Comparison of ENCODE assay signal across 9 mouse cellular contexts in genomic region chr17:28517956-28518614, GRCm38 (mm10). TPM values are rescaled to one million over a fixed set of nuclear protein-coding genes. Genes with fewer than 3 reads are reported as not detected.
DNase-seq lines count a peak whose midpoint lies in the region; ATAC-seq and TF ChIP-seq lines count a peak whose summit lies in the region.
"Had no signal": no experiment of that assay in that cellular context is flagged by ENCODE, and none has a peak within 500 bp of the region (broad histone marks: within the 10 kb centered on the region; RNA-seq: fewer than 3 reads in every experiment).

No protein-coding gene starts in this region.

- peak overlapping the region; percentile 97 for H3K27ac ChIP-seq in heart, adult 2 months
- H3K27ac ChIP-seq in limb, embryonic 14.5 days (replicated peaks; ENCODE audit: low read depth, low read length) = peak overlapping the region; percentile 73
- peak overlapping the region; percentile 73 for H3K27ac ChIP-seq in midbrain, embryonic 16.5 days (ENCODE audit: low read length)

- TF ChIP-seq EP300 in heart, adult 2 months (IDR thresholded peaks at IDR 0.05; ENCODE audit: insufficient read depth, low read depth, low read length) = 0 out of 2 replicates have a peak, but pooled peaks have one; percentile 54

- no peaks in the 10 kb centered on the region for H3K9me3 ChIP-seq in limb, embryonic 14.5 days (ENCODE audit: control insufficient read depth, low read length)
- H3K9me3 ChIP-seq in midbrain, embryonic 16.5 days (replicated peaks; ENCODE audit: control insufficient read depth, low read length, poor library complexity, severe bottlenecking) = no peaks in the 10 kb centered on the region

- no peaks in the 10 kb centered on the region for H3K79me2 ChIP-seq in heart, adult 2 months (replicated peaks; ENCODE audit: control insufficient read depth, insufficient read depth, low read length)

- 2% methylated on average over 46 of the region's 46 CpGs for WGBS in heart, adult 2 months
- WGBS in limb, embryonic 14.5 days = 2% methylated on average over 29 of the region's 46 CpGs
- under 1% methylated on average over 45 of the region's 46 CpGs for WGBS in midbrain, embryonic 16.5 days

- H3K4me3 ChIP-seq in heart, adult 2 months = peak overlapping the region; percentile 71
- peak overlapping the region; percentile 47 for H3K4me3 ChIP-seq in limb, embryonic 14.5 days (replicated peaks; ENCODE audit: low read length)
- H3K4me3 ChIP-seq in midbrain, embryonic 16.5 days (ENCODE audit: low read depth, low read length) = peak overlapping the region; percentile 55

- 0 out of 2 replicates have a peak, but pooled peaks have one; percentile 45 for TF ChIP-seq POLR2A in heart, adult 2 months (IDR thresholded peaks at IDR 0.05; ENCODE audit: insufficient read depth, low read depth, low read length)
- TF ChIP-seq POLR2A in limb, embryonic 14.5 days (IDR thresholded peaks at IDR 0.05; ENCODE audit: borderline replicate concordance, extremely low read depth, insufficient read depth, insufficient read length) = no peak

- no peaks in the 10 kb centered on the region for H3K27me3 ChIP-seq in heart, adult 2 months (ENCODE audit: control insufficient read depth, insufficient read depth, low read length)
- H3K27me3 ChIP-seq in limb, embryonic 14.5 days (ENCODE audit: control insufficient read depth, insufficient read depth, low read length) = no peaks in the 10 kb centered on the region
- H3K27me3 ChIP-seq in midbrain, embryonic 16.5 days (ENCODE audit: control insufficient read depth, insufficient read depth, low read depth, low read length) = peaks cover 5% of the 10 kb centered on the region; the same call in 1 of the 2 replicates
- H3K27me3 ChIP-seq in splenic B cell, adult 2 months (ENCODE audit: control insufficient read depth, insufficient read depth, low read length, poor library complexity, severe bottlenecking) = no peaks in the 10 kb centered on the region

- H3K36me3 ChIP-seq in heart, adult 2 months (ENCODE audit: control insufficient read depth, insufficient read depth, low read length) = no peaks in the 10 kb centered on the region
- H3K36me3 ChIP-seq in limb, embryonic 14.5 days (ENCODE audit: control insufficient read depth, insufficient read depth, low read length) = no peaks in the 10 kb centered on the region
- H3K36me3 ChIP-seq in midbrain, embryonic 16.5 days (ENCODE audit: control insufficient read depth, insufficient read depth, low read length) = no peaks in the 10 kb centered on the region
- no peaks in the 10 kb centered on the region for H3K36me3 ChIP-seq in splenic B cell, adult 2 months (ENCODE audit: control insufficient read depth, insufficient read depth, low read length, poor library complexity, severe bottlenecking)

- DNase-seq in layer of hippocampus, adult 11-12 months (ENCODE audit: low spot score) = peak; percentile 94
- DNase-seq in layer of hippocampus, adult 9-10 months (ENCODE audit: low spot score) = no peak
- peak; percentile 37 for DNase-seq in embryo, embryonic 11.5 days (ENCODE audit: low read depth, low spot score)
- DNase-seq in heart, adult 2 months = peak; percentile 96
- peak; percentile 92 to 94 for DNase-seq in kidney, adult 8-10 months
- DNase-seq in limb, embryonic 14.5 days (ENCODE audit: low spot score) = peak; percentile 68
- DNase-seq in splenic B cell, adult 2 months (ENCODE audit: low read depth, low spot score) = peak; percentile 49

- intact Hi-C loops in heart, adult 2 months (cut with DNase I) = no loop called here

- peak overlapping the region; percentile 96 for H3K4me2 ChIP-seq in limb, embryonic 14.5 days (replicated peaks; ENCODE audit: low read depth, low read length, severe bottlenecking)
- H3K4me2 ChIP-seq in midbrain, embryonic 16.5 days (ENCODE audit: low read length) = peak overlapping the region; percentile 98

- peak overlapping the region; percentile 85 for H3K9ac ChIP-seq in heart, adult 2 months (ENCODE audit: low read depth, low read length)
- H3K9ac ChIP-seq in limb, embryonic 14.5 days (ENCODE audit: low read depth, low read length, severe bottlenecking) = peak overlapping the region; percentile 59
- peak overlapping the region; percentile 81 for H3K9ac ChIP-seq in midbrain, embryonic 16.5 days (ENCODE audit: low read depth, low read length)

- peak; percentile 66 for ATAC-seq in limb, embryonic 14.5 days (ENCODE audit: low FRiP score, low read depth)
- peak; percentile 61 for ATAC-seq in midbrain, embryonic 16.5 days
- ATAC-seq: Patski had no signal

- TF ChIP-seq CTCF in heart, adult 2 months (IDR thresholded peaks at IDR 0.05) = no peak

- peaks cover 24% of the 10 kb centered on the region for H3K4me1 ChIP-seq in heart, adult 2 months (ENCODE audit: control insufficient read depth, insufficient read depth, low read length)
- H3K4me1 ChIP-seq in limb, embryonic 14.5 days (ENCODE audit: control insufficient read depth, insufficient read depth, low read length) = peaks cover 26% of the 10 kb centered on the region
- H3K4me1 ChIP-seq in midbrain, embryonic 16.5 days (ENCODE audit: control insufficient read depth, insufficient read depth, low read length) = peaks cover 14% of the 10 kb centered on the region; the same call in 1 of the 2 replicates

RNA-seq across cellular contexts. Expression of gene Fkbp5, which starts 0.8 kb away (rescaled TPM):
- 10 to 100 TPM; 63.3 to 70.2 TPM for total RNA-seq in heart, adult 2 months (2021)
- polyA plus RNA-seq in heart, adult 2 months (2012; rRNA removed) = 7.8 and 8.5 TPM in 2 replicates
- 21.4 and 23.3 TPM in 2 replicates for polyA plus RNA-seq in limb, embryonic 14.5 days (2012; rRNA removed)
- 8.7 and 9.2 TPM in 2 replicates for polyA plus RNA-seq in limb, embryonic 14.5 days (2014; fragmentation: Nextera tagmentation; extraction: Ambion mirVana)
- 36.3 and 40.5 TPM in 2 replicates for polyA plus RNA-seq in midbrain, embryonic 16.5 days (2015; fragmentation: Nextera tagmentation; extraction: Ambion mirVana)

RNA-seq across cellular contexts. Expression of gene Armc12, which starts 12.5 kb away (rescaled TPM):
- total RNA-seq in heart, adult 2 months (2021) = not detected
- polyA plus RNA-seq in heart, adult 2 months (2012; rRNA removed) = 0.33 and 0.47 TPM in 2 replicates
- 0.04 and 0.05 TPM in 2 replicates for polyA plus RNA-seq in limb, embryonic 14.5 days (2012; rRNA removed)
- polyA plus RNA-seq in limb, embryonic 14.5 days (2014; fragmentation: Nextera tagmentation; extraction: Ambion mirVana) = not detected in 2 replicates
- polyA plus RNA-seq in midbrain, embryonic 16.5 days (2015; fragmentation: Nextera tagmentation; extraction: Ambion mirVana) = not detected in 2 replicates
- polyA plus RNA-seq: Patski had no signal

RNA-seq across cellular contexts. Expression of gene Clpsl2, which starts 31.1 kb away (rescaled TPM):
- total RNA-seq in heart, adult 2 months (2021) = not detected
- polyA plus RNA-seq in heart, adult 2 months (2012; rRNA removed) = not detected in 2 replicates
- polyA plus RNA-seq in limb, embryonic 14.5 days (2012; rRNA removed) = 0.18 TPM in 1 of 2 replicates, not detected in the other
- polyA plus RNA-seq in limb, embryonic 14.5 days (2014; fragmentation: Nextera tagmentation; extraction: Ambion mirVana) = not detected in 2 replicates
- polyA plus RNA-seq in midbrain, embryonic 16.5 days (2015; fragmentation: Nextera tagmentation; extraction: Ambion mirVana) = not detected in 2 replicates
- polyA plus RNA-seq: Patski had no signal

RNA-seq across cellular contexts. Expression of gene Clps, which starts 42.5 kb away (rescaled TPM):
- not detected for total RNA-seq in heart, adult 2 months (2021)
- polyA plus RNA-seq in heart, adult 2 months (2012; rRNA removed) = 0.90 and 2.0 TPM in 2 replicates
- polyA plus RNA-seq in limb, embryonic 14.5 days (2012; rRNA removed) = 0.15 and 0.59 TPM in 2 replicates
- polyA plus RNA-seq in limb, embryonic 14.5 days (2014; fragmentation: Nextera tagmentation; extraction: Ambion mirVana) = not detected in 2 replicates
- polyA plus RNA-seq in midbrain, embryonic 16.5 days (2015; fragmentation: Nextera tagmentation; extraction: Ambion mirVana) = not detected in 2 replicates
- polyA plus RNA-seq: Patski had no signal

RNA-seq across cellular contexts. Expression of gene Lhfpl5, which starts 57.4 kb away (rescaled TPM):
- total RNA-seq in heart, adult 2 months (2021) = not detected
- 0.18 and 0.20 TPM in 2 replicates for polyA plus RNA-seq in heart, adult 2 months (2012; rRNA removed)
- 0.05 TPM in 1 of 2 replicates, not detected in the other for polyA plus RNA-seq in limb, embryonic 14.5 days (2012; rRNA removed)
- polyA plus RNA-seq in limb, embryonic 14.5 days (2014; fragmentation: Nextera tagmentation; extraction: Ambion mirVana) = 0.17 and 0.53 TPM in 2 replicates
- 13.1 and 16.6 TPM in 2 replicates for polyA plus RNA-seq in midbrain, embryonic 16.5 days (2015; fragmentation: Nextera tagmentation; extraction: Ambion mirVana)
